Mouse (Mus musculus) ES-E14 (cell line): ENCODE measurements at regions not wholly inside any gene's neighbourhood (a gene's known extent, or its start where the extent isn't known, plus 50 kb on each side); places are given as distances from the start of the nearest gene placed in this dataset.

ENCODE experiments used
- CHD2 ChIP-seq: IDR thresholded peaks from 2 replicates; pipeline ENCODE4 v1.6.1; 2014; ENCODE audit warnings: mild to moderate bottlenecking, low read depth, low read length, inconsistent platforms
- HCFC1 ChIP-seq: IDR thresholded peaks from 2 replicates; pipeline ENCODE4 v1.6.1; 2012; ENCODE audit warnings: low read length, inconsistent platforms, borderline replicate concordance; ENCODE audit not compliant: insufficient read depth
- MAFK ChIP-seq: IDR thresholded peaks from 2 replicates; pipeline ENCODE4 v1.6.1; 2014; ENCODE audit warnings: mild to moderate bottlenecking, low read depth, low read length, inconsistent platforms; ENCODE audit not compliant: insufficient read depth
- ZC3H11A ChIP-seq: IDR thresholded peaks from 2 replicates; pipeline ENCODE4 v1.6.1; 2012; ENCODE audit warnings: low read depth, mild to moderate bottlenecking, inconsistent platforms, low read length, borderline replicate concordance

DNA sequence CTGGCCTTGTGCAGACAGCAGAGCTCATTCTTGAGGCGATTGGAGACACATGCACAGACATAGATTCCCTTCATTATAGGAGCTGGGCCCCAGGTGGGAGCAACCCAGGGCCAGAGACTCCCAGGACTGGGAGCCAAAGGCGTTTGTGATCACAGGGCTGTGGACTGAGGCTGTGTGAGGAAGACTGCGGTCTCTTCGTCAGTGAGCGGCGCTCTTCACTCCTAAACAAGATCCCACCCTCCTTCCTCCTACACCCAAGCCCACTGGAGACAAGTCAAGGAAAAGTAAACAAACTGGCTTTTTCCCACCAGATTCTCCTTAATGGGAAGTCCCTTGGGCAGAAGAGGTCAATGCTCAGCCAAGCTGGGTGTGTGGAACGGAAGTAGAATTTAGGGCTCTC is 157.7 kb upstream of the Cadm1 start:
- TF ChIP-seq ZC3H11A (no peak), MAFK (no peak), HCFC1 (no peak), CHD2 (no peak)
